Mouse (Mus musculus) cerebellum, postnatal 10 days (tissue): Measurements from ENCODE around the gene Cdc6.
"Not testable (repeated sequence)": the region's sequence is repeated elsewhere in the genome, so short reads cannot be mapped to it uniquely, and the experiment has no call there.

Experiments used
- DNase-seq, 2 experiments: peaks; one replicate each; pipeline ENCODE4 v3.0.0; 2021; ENCODE audit warnings: mixed read lengths in 2 of 2

Gene Cdc6

GRCm38 (mm10) chr11:98932293-98933091, 24.9 kb downstream of the Cdc6 start:
- peak in 1 of 2 experiments; percentile 42 for DNase-seq

DNA sequence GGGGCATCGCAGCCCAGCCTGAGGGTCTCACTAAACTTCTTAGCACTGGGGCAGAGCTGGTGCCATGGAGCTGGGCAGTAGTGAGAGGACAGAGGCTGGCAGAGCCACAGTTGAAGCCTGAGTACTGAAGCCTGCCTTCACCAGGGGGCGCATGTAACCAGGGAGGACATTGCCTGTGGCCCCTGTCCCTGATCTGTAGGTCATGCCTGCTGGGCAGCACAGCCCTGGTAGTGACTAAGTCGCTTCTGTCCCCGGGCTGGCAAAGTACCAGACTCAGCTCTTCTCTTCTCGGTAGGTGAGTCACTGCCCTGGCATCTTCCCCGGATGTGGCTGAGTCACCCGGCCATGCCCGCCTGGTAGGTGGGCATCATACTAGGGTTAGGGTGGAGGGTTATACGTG, 25.6 kb downstream of the Cdc6 start:
- DNase-seq, result peak; percentile 80 to 81

DNA sequence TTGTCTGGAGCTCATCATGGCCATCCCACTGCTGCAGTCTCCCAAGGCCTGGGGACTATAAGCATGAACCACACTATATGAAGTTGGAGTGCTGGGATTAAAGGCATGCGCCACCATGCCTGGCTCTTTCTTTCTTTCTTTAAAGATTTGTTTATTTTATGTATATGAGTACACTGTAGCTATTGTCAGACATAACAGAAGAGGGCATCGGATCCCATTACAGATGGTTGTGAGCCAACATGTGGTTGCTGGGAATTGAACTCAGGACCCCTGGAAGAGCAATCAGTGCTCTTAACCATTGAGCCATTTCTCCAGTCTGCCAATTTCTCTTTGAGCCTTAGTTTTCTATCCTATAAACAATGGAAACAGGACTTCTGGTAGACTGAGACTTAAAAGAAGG, 26.2 kb downstream of the Cdc6 start:
- DNase-seq, result not testable (repeated sequence)

DNA sequence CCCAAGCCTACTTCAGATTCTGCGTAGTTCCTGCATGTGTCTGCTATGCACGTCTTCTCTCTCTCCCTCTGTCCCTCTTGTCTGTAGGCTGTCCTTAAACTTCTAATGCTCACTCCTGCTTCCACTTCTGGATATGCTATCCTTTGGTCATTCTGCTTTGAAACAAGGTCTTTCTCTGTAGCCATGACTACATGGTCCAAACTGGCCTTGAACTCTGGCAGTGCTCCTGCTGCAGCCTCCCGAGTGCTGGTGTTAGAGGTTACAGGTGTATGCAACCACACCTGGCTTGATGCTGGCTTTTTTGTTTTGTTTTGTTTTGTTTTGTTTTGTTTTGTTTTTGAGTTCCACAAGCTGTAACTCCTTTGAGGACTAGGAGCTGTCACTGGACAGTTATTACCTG, 26.8 kb downstream of the Cdc6 start:
- DNase-seq, result no peak

DNA sequence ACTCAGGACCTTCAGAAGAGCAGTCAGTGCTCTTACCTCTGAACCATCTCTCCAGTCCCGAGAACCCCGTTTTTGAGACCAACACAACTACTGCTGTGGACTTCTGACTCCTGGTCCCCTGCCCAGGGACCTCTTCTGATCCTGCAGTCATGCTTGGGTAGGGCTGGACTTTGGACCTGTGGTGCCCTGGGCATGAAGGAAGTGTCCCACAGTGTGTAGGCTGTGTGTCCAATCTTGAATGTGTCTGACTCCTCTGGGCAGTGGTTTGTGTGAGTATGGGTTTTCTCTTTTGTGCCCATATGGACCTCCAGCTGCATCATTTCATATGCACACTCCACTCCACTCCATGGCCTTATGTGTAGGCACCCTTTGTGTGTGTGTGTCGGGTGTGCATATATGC, 27.5 kb downstream of the Cdc6 start:
- no peak for DNase-seq

- DNase-seq, result peak; percentile 36 to 44
Observed at GRCm38 (mm10) chr11:98936170-98936569, 28.6 kb downstream of the Cdc6 start.

- peak; percentile 13 to 29 for DNase-seq
Observed at GRCm38 (mm10) chr11:98936606-98937409, 29.2 kb downstream of the Cdc6 start.

DNA sequence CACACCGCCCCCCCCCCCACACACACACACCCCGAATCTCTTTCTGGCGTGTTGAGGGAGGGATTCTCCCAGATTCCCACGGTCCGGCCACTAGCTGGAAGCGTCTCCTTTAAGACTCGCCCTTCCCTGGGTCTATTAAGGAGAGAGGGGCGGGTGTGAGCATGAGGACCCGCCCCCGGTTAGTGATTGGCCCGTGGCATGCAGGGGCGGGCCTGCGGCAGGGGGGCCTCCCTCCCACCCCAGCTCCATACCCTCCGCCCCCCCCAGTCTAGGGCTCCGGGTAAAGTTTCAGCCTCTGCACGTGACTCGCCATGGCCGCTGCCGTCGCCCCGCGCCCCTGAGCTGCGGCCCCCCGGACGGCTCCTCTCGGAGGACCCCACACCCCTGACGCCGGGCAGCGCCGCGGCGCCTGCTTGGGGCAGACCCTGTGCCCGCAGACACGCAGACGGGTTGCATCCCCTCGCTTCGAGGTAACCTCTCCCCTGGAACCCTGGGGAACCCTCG, 29.9 kb downstream of the Cdc6 start:
- DNase-seq, result peak; percentile 82 to 86

- DNase-seq, result peak in 1 of 2 experiments; percentile 20
Observed at GRCm38 (mm10) chr11:98937914-98938694, 30.5 kb downstream of the Cdc6 start.

DNA sequence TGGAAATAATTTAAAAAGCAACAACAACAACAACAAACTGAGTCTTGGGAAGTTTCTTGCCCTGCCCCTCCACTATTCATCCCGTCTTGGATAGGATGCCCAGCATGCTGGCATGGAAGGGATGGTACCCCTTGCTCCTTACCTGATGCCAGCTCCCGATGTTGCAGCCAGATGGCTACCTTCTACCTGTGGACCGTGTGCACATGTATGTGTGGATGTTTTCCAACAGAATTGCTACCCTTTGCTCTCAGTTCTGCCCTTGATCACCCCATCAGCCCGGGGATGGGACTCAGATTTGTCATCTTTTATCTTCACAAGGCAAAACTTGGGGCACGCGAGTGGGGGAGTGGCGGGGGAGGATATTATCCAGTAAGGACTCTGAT, 31.1 kb downstream of the Cdc6 start:
- peak; percentile 51 to 58 for DNase-seq

DNA sequence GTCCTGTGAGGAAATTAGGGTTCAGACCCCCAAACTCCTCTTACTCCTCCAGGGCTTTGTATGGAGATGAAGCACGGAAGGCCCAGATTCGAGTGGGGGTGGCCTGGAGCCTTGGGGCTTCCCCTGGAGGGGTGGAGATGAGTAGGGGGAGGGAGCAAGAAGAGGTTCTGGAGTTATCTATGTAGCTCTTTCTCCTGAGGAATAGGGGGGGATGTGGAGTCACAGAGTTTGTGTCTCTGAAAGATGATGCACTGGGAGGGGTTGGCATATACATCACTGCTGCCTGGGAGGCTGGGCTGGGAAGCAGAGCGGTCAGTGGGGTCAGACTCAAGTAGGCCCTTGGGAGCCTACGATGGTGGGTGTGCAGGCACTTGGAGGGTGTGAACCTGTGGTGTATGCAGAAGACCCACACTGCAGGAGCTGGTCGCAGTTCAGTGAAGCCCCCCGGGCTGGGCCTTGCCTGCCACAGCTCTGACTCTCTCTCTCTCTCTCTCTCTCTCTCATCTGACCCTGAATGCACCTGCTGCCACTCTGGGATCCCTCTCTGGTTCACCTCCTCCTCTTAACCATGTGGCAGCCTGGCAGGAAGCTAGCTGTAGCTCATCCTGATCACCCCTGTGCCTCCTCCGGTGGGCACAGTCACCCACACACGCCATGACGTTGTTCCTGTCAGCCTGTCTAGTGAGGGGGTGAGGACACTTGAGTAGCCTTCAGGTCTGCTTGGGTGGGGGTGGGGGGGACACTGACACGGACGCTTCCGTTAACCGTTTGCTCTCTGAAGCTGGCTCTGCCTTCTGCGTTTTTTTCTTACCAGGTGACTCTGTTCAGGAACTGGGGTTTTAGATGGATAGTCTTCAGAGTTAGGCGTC, 31.7 kb downstream of the Cdc6 start:
- peak; percentile 28 to 32 for DNase-seq

DNA sequence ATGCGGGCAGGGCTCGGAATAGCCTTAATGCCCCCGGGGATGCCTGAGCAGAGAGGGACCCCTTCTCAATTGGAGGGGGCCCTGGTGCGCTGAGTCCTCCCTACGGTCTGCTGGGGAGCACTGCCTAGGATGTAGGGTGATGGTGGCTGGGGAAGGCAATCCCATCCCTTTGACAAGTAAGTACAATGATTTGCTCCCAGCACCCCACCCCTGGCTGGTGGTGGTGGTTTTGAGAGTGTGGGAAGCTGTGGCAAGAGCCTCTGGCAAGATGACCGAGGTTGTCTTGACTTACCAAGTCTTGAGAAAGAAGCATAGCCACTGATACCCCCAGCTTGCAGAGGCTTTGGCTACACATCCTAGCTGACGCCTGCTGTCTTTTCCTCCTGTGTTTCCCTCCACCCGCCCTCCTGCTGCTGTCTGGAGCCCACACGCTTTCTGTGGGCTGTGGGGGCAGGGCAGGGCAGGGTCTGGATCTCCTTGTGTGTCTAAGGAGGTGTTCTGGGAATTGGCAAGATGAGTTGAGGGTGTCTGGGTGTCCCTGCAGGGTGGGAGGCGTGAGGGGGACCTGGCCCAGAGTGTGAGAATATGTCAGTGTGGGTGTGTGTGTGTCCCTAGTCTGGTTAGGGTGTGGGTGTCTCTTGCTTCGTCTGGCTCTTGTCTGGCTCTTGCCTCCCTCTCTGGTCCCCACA, 32.5 kb downstream of the Cdc6 start:
- peak; percentile 35 to 37 for DNase-seq

GRCm38 (mm10) chr11:98940776-98941175, 33.2 kb downstream of the Cdc6 start:
- peak; percentile 69 for DNase-seq

- DNase-seq, result peak; percentile 91 to 92
Observed at GRCm38 (mm10) chr11:98941341-98941825, 33.8 kb downstream of the Cdc6 start.

- DNase-seq, result peak; percentile 49 to 63
Observed at GRCm38 (mm10) chr11:98941826-98942550, 34.4 kb downstream of the Cdc6 start.

GRCm38 (mm10) chr11:98942555-98942922, 34.9 kb downstream of the Cdc6 start:
- DNase-seq, result peak in 1 of 2 experiments; percentile 11

GRCm38 (mm10) chr11:98942923-98943641, 35.5 kb downstream of the Cdc6 start:
- DNase-seq, result peak; percentile 7 to 53

GRCm38 (mm10) chr11:98943741-98944461, 36.3 kb downstream of the Cdc6 start:
- peak in 1 of 2 experiments; percentile 38 for DNase-seq
